Mouse (Mus musculus) heart, embryonic 11.5 days (tissue): ENCODE data around the gene Thsd4. TPM values are rescaled to one million over a fixed set of nuclear protein-coding genes. Genes with fewer than 3 reads are reported as not detected.

ENCODE experiments used
- ATAC-seq: fragments of 200-750 bp; cut with Nextera tagmentation; replicated peaks from 2 replicates; pipeline ENCODE4 v1.8.0; 2017; ENCODE audit warnings: moderate library complexity; ENCODE audit not compliant: insufficient number of reproducible peaks, low FRiP score, low TSS enrichment
- H3K27ac ChIP-seq: fragments of 300-500 bp; sonication (generic); 2 replicates; pipeline ENCODE4 v1.5.1; 2014; ENCODE audit warnings: mild to moderate bottlenecking, low read depth, low read length
- H3K27me3 ChIP-seq: fragments of 300-500 bp; sonication (generic); 2 replicates; pipeline ENCODE4 v1.6.1; 2014; ENCODE audit warnings: mild to moderate bottlenecking, low read length, mixed read lengths; ENCODE audit not compliant: control insufficient read depth, insufficient read depth
- H3K36me3 ChIP-seq: fragments of 300-500 bp; sonication (generic); 2 replicates; pipeline ENCODE4 v1.6.1; 2014; ENCODE audit warnings: mild to moderate bottlenecking, low read length, moderate library complexity, mixed read lengths; ENCODE audit not compliant: control insufficient read depth, insufficient read depth
- H3K4me1 ChIP-seq: fragments of 300-500 bp; sonication (generic); 2 replicates; pipeline ENCODE4 v1.6.1; 2014; ENCODE audit warnings: low read length; ENCODE audit not compliant: control insufficient read depth, insufficient read depth
- H3K4me2 ChIP-seq: fragments of 300-500 bp; sonication (generic); 2 replicates; pipeline ENCODE4 v1.6.1; 2014; ENCODE audit warnings: mild to moderate bottlenecking, moderate library complexity
- H3K4me3 ChIP-seq: fragments of 300-500 bp; sonication (generic); 2 replicates; pipeline ENCODE4 v1.5.1; 2014; ENCODE audit warnings: low read depth, low read length
- H3K9ac ChIP-seq: fragments of 300-500 bp; sonication (generic); 2 replicates; pipeline ENCODE4 v1.6.1; 2014; ENCODE audit warnings: mild to moderate bottlenecking, low read depth, low read length, moderate library complexity
- H3K9me3 ChIP-seq: fragments of 300-500 bp; sonication (generic); replicated peaks from 2 replicates; pipeline ENCODE4 v1.6.1; 2016; ENCODE audit warnings: low read length; ENCODE audit not compliant: control insufficient read depth
- WGBS: fragments of 180-500 bp; shearing (Covaris S2); extraction: QIAGEN DNeasy Blood & Tissue Kit; methylation state at CpG from one replicate; pipeline ENCODE4 v1.1.7; 2014; ENCODE audit not compliant: insufficient replicate concordance; 5-methylcytosine and 5-hydroxymethylcytosine counted together
- polyA plus RNA-seq: library from polyadenylated mRNA; unstranded; fragments of >200 nt; fragmentation: Nextera tagmentation; extraction: Ambion mirVana; gene quantifications from 2 replicates; pipeline ENCODE4 v1.2.1, GENCODE M21; 2014

The Thsd4 gene
- polyA plus RNA-seq, 1 experiment from 2014 or later, result 14.6 TPM

DNA sequence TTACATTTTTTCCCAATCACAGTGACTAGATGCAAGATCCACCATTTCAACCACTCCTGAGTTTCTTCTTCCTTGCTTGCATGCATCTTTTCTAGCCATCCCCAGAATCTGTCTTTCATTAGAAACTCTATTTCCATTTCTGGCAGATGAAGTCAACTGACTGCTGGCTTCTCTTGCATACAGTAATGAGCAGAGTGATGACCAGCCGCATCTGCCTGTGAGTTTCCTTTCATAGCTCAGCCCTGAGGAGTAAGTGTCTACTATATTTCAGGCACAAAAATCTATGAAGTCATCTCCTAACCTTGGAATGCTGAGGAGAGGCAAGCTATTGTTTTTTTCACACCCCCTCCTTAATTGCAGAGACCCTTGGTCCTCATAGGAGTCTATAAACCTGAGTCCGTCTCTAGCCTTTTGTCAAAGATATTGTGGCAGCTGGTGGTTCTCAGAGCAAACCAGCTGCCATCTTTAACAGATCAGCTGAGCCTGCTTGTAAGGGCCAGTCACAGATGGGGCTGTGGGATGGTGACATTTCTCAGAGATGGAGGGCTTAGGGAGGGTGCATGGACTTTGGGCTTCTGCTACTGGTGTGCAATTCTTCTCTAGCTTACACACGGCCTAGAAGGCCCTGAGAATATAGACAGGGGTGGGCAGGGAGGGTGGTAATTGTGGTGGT, 535.8 kb downstream of the Thsd4 start:
- Histone ChIP-seq H3K27ac (no peak overlapping the region), H3K27me3 (no peaks in the 10 kb centered on the region), H3K4me3 (no peak overlapping the region), H3K4me2 (no peak overlapping the region), H3K9me3 (no peaks in the 10 kb centered on the region), H3K36me3 (no peaks in the 10 kb centered on the region), H3K4me1 (no peaks in the 10 kb centered on the region), H3K9ac (no peak overlapping the region)
- 77% methylated on average over 3 of the region's 3 CpGs for WGBS
- ATAC-seq, result no peak

GRCm38 (mm10) chr9:59981116-59981515, 540.7 kb downstream of the Thsd4 start:
- no peak overlapping the region for H3K9ac ChIP-seq
- 73% methylated on average over 2 of the region's 2 CpGs for WGBS
- no peak overlapping the region for H3K27ac ChIP-seq
- no peaks in the 10 kb centered on the region for H3K27me3 ChIP-seq
- no peaks in the 10 kb centered on the region for H3K4me1 ChIP-seq
- no peaks in the 10 kb centered on the region for H3K9me3 ChIP-seq
- H3K36me3 ChIP-seq, result no peaks in the 10 kb centered on the region
- no peak for ATAC-seq
- no peak overlapping the region for H3K4me3 ChIP-seq
- no peak overlapping the region for H3K4me2 ChIP-seq

DNA sequence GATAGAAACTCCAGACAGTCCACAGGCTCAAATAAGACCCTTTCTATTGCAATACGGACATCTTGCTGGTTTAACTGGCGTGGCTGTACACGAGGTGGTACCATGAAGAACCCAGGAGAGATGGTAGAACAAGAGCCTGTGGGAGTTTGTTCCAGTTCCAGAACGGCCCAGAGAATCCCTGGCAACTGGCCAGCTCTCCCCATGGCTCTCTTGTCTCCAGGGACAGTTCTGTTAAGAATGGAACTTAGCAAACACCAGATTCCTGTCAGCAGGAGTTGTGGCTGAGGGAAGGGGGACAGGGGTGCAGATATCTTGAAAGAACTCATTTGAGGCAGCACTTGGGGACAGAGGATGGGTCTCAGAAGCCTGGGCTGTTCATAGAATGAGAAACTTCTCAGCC, 550.6 kb downstream of the Thsd4 start:
- Histone ChIP-seq H3K27ac (no peak overlapping the region), H3K36me3 (no peaks in the 10 kb centered on the region), H3K9ac (no peak overlapping the region), H3K4me2 (no peak overlapping the region), H3K4me3 (no peak overlapping the region), H3K9me3 (no peaks in the 10 kb centered on the region), H3K27me3 (no peaks in the 10 kb centered on the region), H3K4me1 (0 out of 2 replicates have a peak, but pooled peaks cover 3% of the 10 kb centered on the region)
- WGBS, result 71% methylated on average over 4 of the region's 4 CpGs
- no peak for ATAC-seq

GRCm38 (mm10) chr9:59969383-59969782, 552.5 kb downstream of the Thsd4 start:
- 30% methylated on average over 6 of the region's 6 CpGs for WGBS
- peaks cover 14% of the 10 kb centered on the region; the same call in 1 of the 2 replicates for H3K4me1 ChIP-seq
- ATAC-seq, result no peak

DNA sequence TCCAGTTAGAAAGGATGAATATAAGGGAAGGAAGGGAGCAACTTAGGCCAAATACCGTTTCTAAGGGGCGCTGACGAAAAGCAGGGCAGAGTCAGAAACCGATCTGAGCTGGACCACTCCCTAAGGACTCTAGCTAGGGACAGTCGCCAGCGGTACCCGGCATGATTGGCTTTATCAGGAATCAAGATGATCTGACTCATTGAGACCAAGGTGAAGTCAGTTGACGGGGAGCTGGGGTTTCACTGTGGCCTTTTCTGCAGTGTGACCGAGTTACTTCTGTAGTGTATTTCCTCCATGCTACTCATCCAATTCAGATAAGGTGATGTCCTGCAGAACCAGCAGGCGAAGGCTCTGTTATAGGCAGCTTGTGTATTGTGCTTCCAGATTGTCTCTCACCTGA, 556.8 kb downstream of the Thsd4 start:
- Histone ChIP-seq H3K27ac (no peak overlapping the region), H3K27me3 (no peaks in the 10 kb centered on the region), H3K4me1 (peaks cover 11% of the 10 kb centered on the region; the same call in 1 of the 2 replicates), H3K9ac (no peak overlapping the region), H3K36me3 (no peaks in the 10 kb centered on the region), H3K4me3 (no peak overlapping the region), H3K9me3 (no peaks in the 10 kb centered on the region), H3K4me2 (no peak overlapping the region)
- WGBS, result 50% methylated on average over 10 of the region's 10 CpGs
- no peak for ATAC-seq

More at GRCm38 (mm10) chr9:59969383-59969782, 552.5 kb downstream of the Thsd4 start:
- no peak overlapping the region for H3K4me3 ChIP-seq
- no peak overlapping the region for H3K4me2 ChIP-seq
- H3K27ac ChIP-seq, result no peak overlapping the region
- no peaks in the 10 kb centered on the region for H3K9me3 ChIP-seq
- no peaks in the 10 kb centered on the region for H3K27me3 ChIP-seq
- H3K9ac ChIP-seq, result no peak overlapping the region
- H3K36me3 ChIP-seq, result no peaks in the 10 kb centered on the region

- no peaks in the 10 kb centered on the region for H3K27me3 ChIP-seq
- H3K4me1 ChIP-seq, result peaks cover 11% of the 10 kb centered on the region; the same call in 1 of the 2 replicates
- H3K4me3 ChIP-seq, result no peak overlapping the region
- no peak for ATAC-seq
- H3K4me2 ChIP-seq, result no peak overlapping the region
- no peaks in the 10 kb centered on the region for H3K9me3 ChIP-seq
- no peaks in the 10 kb centered on the region for H3K36me3 ChIP-seq
- WGBS, result 51% methylated on average over 3 of the region's 3 CpGs
- no peak overlapping the region for H3K27ac ChIP-seq
- H3K9ac ChIP-seq, result no peak overlapping the region
These were observed 557.5 kb downstream of the Thsd4 start for GRCm38 (mm10) chr9:59964367-59964766.

- Histone ChIP-seq H3K36me3 (no peaks in the 10 kb centered on the region), H3K4me3 (no peak overlapping the region), H3K4me2 (no peak overlapping the region), H3K27me3 (no peaks in the 10 kb centered on the region), H3K4me1 (peaks cover 11% of the 10 kb centered on the region; the same call in 1 of the 2 replicates), H3K9ac (no peak overlapping the region), H3K9me3 (no peaks in the 10 kb centered on the region), H3K27ac (no peak overlapping the region)
- 65% methylated on average over 14 of the region's 14 CpGs for WGBS
- ATAC-seq, result no peak
These were observed 560.5 kb downstream of the Thsd4 start for GRCm38 (mm10) chr9:59961201-59961955.

DNA sequence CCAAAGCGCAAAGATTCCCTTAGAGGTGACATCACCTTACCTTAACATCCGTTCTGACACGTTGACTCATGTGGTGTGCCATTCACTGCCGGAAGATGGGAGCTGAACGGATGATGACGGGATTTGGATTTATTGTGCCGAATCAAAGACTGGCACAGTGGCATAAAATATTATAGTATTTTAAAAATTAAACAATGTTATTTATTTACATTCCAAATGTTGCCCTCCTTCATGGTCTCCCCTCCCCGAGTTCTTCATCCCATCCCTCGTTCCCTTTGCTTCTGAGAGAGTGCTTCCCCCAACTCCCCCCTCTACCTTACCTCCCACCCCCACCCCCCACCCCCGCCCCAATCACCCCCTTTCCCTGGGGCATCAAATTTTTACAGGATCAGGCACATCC, 561.3 kb downstream of the Thsd4 start, which contains the start of gene Nr2e3:
Nr2e3 (minus strand) TSS at position 101 of the 400 bp plus-strand sequence.
- H3K9me3 ChIP-seq, result no peaks in the 10 kb centered on the region
- H3K4me1 ChIP-seq, result peaks cover 13% of the 10 kb centered on the region
- no peak within 1 kb of the TSS for H3K9ac ChIP-seq
- no peak within 1 kb of the TSS for H3K4me2 ChIP-seq
- H3K4me3 ChIP-seq, result no peak within 1 kb of the TSS
- no peak within 1 kb of the TSS for H3K27ac ChIP-seq
- no peak for ATAC-seq
- H3K27me3 ChIP-seq, result no peaks in the 10 kb centered on the region
- 80% methylated on average over 10 of the region's 10 CpGs for WGBS
- no peaks in the 10 kb centered on the region for H3K36me3 ChIP-seq
